Mouse (Mus musculus) natural killer cell, adult 2 months (primary cell): Measurements from ENCODE around the gene Prtn3.

Experiments
- DNase-seq, 2 experiments: peaks; one replicate each; pipeline ENCODE4 v3.0.0; 2022; ENCODE audit warnings: low spot score in 2 of 2

Prtn3 gene

DNA sequence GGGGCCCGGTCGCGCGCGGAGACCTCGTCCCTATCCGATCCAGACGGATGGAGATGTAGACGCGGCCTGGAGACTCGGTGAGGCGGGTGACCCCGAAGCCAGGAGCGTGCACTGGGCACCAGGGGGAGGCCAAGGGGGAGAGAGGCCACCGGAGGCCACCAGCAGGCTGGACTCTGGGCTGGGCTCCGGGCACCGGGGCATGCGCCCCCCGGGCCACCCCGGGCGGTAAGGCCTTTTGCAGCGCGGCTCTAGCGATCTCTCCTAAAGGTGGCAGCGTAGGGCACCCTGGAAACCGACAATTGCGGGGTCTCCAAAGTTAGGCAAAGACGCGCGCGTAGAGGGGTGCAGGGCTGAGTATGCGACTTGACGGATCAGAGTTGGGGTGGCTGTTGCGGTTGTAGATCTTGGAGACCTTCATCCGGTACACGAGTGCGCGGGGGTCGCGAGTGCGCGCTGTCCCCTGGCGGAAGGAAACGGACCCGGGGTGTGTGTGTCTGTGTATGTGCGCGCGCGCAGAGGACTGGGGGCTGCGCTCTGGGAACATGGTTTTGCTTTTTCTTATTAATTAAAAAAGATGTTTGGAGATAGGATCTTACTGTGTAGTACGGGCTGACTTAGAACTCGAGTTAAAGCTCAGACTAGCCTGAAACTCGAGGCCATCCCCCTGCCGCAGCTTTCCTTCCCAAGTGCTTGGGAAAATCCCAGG lies 53.2 kb downstream of the Prtn3 start:
- peak; percentile 46 to 51 for DNase-seq

DNA sequence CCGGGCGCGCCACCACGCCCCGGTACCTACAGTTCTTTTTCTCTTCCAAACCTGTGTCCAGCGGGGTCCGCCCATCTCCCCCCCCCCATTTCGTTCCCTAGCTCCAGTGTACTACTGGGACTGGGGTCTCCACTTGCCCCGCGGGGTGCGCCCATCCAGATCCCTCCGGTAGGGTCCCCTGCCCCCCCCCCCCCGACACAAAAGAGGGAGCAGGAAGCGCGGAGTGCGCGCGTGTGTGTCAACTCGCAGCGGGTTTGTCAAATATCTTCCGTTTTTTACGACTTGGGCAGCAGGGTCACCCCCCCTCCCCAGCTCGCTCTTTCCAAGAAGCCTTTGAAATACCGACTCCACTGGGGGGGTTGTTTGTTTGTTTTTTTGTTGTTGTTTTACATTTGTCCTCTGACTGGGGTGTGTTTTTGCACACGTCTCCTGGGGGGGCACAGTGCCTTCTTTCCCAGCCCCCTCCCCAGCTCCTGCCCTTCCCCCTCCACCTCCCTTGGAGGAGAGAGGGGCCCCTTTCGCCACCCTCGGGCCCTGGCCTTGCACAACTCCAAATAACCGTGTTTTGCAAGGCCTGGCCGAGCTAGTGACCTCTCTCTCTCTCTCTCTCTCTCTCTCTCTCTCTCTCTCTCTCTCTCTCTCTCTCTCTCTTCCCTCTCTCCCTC lies 53.9 kb downstream of the Prtn3 start:
- peak; percentile 24 to 34 for DNase-seq

DNA sequence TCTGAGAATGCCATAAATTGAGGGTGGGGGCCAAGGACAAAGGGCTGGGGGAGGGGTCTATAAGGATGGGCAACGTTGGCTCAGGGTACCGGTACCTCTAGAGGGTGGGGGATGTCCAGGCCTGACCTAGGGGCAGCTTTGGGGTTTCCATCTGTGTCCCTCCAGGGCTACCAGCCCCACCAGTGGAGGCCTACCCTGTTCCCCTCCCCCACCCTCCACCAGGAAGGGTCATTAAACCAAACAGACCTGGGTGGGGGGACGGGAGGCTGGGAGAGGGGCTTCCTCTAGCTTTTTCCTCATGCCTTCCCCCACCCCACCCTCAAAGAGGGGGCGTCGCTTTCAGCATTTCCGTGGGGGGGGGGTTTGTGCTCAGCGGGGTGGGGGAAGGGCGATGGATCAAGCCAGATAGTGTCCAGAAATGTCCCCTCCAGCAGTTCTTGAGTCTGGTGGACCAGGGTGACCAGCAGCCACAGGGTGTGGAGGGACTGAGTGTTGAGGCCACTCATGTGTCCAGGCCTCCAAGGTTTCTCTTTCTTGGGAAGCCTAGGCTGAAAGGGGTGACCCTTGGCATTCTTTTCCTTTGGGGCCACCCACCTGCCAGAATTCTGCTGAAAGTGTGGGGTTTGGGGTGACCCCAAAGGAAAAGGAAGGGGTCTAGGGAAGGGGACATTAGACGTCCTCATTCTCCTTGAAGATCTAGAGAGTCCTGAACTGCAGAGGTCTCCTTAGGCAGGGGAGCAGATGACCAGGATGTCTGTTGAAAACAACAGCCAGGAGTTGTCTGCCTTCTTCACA lies 54.8 kb downstream of the Prtn3 start:
- DNase-seq = no peak

DNA sequence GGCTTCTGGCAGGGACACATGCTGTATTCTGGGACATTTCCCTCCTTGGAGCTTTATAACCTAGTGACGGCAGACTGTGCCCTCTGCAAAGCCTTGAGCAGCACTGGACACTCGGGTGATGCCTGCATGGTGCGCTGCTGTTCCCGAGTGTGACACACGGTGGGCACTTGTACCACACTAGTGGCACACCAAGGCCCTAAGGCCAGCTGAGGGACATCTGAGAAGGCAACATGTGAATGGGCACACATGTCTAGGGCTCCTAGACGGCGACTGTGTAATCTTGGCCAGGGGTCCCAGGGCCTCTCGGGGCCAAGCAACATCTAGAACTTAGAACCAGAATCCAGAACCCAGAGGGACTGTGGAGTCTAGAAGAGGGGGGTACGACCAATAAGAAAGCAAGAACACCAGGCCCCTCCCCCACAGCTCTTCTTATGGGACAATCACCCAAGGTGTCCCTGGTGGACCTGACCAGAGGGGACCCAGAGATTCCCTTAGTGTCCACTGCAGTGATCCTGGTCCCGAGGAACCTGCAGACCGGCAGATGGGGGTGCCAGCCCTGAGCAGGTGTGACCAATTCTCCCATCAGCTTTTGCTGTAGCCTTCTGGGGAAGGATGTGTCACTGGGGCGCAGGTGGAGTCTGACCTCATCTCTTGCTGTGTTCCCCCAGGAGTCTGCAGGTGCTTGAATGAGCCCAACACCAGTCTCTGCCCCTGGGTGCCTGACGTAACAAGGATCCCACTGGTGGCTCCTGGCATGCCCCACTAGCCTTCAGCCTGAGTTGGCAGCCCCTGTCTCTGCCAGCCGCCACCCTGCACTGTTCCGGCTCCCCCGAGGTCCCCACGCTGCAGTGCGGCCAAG lies 55.9 kb downstream of the Prtn3 start:
- no peak for DNase-seq

DNA sequence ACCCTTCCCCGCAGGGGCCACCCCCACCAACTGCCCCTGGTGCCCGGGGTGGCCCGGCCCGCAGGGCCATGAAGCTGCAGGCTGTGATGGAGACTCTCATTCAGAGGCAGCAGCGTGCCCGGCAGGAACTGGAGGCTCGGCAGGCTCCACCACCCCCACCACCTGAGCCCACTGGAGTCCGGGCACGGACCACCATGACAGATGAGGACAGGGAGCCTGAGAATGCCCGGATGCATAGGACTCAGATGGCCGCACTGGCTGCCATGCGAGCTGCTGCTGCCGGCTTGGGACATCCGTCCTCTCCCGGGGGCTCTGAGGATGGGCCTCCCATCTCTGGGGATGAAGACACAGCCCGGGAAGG lies 56.5 kb downstream of the Prtn3 start:
- no peak for DNase-seq

DNA sequence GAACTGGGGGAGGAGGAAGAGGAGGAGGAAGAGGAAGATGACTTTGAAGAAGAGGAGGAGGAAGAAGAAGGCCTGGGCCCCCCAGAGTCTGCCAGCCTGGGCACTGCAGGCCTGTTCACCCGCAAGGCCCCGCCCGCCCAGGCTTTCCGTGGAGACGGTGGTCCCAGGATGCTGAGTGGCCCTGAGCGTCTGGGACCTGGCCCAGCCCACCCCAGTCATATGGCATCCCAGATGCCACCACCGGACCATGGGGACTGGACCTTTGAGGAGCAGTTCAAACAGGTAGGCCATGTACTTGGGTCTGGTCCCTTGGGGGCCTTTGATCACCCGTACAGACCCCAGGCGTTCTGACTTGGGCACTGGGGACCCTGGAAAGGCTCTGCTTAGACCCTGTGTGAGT lies 57.5 kb downstream of the Prtn3 start:
- DNase-seq = no peak

DNA sequence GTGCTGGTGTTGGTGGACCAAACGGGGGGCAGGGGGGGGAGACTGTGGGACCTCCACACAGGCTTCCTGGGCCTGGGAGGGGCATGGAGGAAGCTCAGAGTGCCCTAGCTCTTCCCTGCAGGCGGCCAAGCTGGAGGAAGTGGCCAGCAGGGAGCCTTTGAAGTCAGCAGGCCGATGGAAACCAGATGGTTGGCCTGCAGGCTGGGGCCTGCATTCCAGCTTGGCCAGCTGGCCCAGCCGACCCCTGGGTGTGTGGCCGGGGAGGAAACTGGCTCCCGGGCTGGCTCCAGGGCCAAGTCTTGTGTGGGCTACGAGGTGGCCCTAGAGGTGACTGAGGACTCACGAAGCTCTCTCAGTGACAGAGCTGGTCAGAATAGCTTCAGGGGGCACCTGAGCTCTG lies 58.5 kb downstream of the Prtn3 start:
- DNase-seq = no peak
